Mouse (Mus musculus) testis, postnatal 14 days (tissue): ENCODE results near the gene Zfp110.
"Not testable (repeated sequence)": the region's sequence is repeated elsewhere in the genome, so short reads cannot be mapped to it uniquely, and the experiment has no call there.

Source experiments
- DNase-seq: peaks from one replicate; pipeline ENCODE4 v3.0.0; 2021; ENCODE audit warnings: low spot score

Gene Zfp110

GRCm38 (mm10) chr7:12834162-12835120, at the start of gene Zfp110:
Gene Zfp110 (plus strand): TSS chr7:12834761.
- DNase-seq: peak; percentile 89

GRCm38 (mm10) chr7:12787333-12787732, 47.2 kb upstream of the Zfp110 start:
- no peak for DNase-seq

GRCm38 (mm10) chr7:12788025-12788424, 46.5 kb upstream of the Zfp110 start:
- no peak for DNase-seq

GRCm38 (mm10) chr7:12792624-12793023, 41.9 kb upstream of the Zfp110 start:
- DNase-seq: not testable (repeated sequence)

- DNase-seq: no peak
Measured at GRCm38 (mm10) chr7:12797971-12798370, 36.6 kb upstream of the Zfp110 start.

GRCm38 (mm10) chr7:12799554-12799953, 35.0 kb upstream of the Zfp110 start:
- DNase-seq: no peak

- peak; percentile 81 for DNase-seq
Measured at GRCm38 (mm10) chr7:12802866-12803726, 31.5 kb upstream of the Zfp110 start, which contains the start of gene Zscan18. Gene Zscan18 (minus strand): TSS chr7:12803635.

- DNase-seq: no peak
Measured at GRCm38 (mm10) chr7:12803727-12804071, 30.9 kb upstream of the Zfp110 start.

- DNase-seq: no peak
Measured at GRCm38 (mm10) chr7:12815566-12815965, 19.0 kb upstream of the Zfp110 start.

GRCm38 (mm10) chr7:12818521-12819295, 15.9 kb upstream of the Zfp110 start, which contains the start of gene Zfp329:
Gene Zfp329 (minus strand): TSS chr7:12818858.
- DNase-seq: peak; percentile 89

- peak; percentile 18 for DNase-seq
Measured at GRCm38 (mm10) chr7:12835193-12835671, 671 bp downstream of the Zfp110 start.

GRCm38 (mm10) chr7:12835779-12836178, 1.2 kb downstream of the Zfp110 start:
- no peak for DNase-seq

GRCm38 (mm10) chr7:12874301-12874700, 39.7 kb downstream of the Zfp110 start:
- DNase-seq: no peak

GRCm38 (mm10) chr7:12880036-12880435, 45.5 kb downstream of the Zfp110 start:
- DNase-seq: no peak

- not testable (repeated sequence) for DNase-seq
Measured at GRCm38 (mm10) chr7:12880497-12880896, 45.9 kb downstream of the Zfp110 start.

GRCm38 (mm10) chr7:12880911-12881660, 46.5 kb downstream of the Zfp110 start, which contains the start of gene Zfp128:
Gene Zfp128 (plus strand): TSS chr7:12881177.
- DNase-seq: peak; percentile 93

GRCm38 (mm10) chr7:12886563-12887266, 52.2 kb downstream of the Zfp110 start:
- DNase-seq: no peak

- DNase-seq: no peak
Measured at GRCm38 (mm10) chr7:12887585-12887984, 53.0 kb downstream of the Zfp110 start.

GRCm38 (mm10) chr7:12890928-12891327, 56.4 kb downstream of the Zfp110 start:
- DNase-seq: no peak

GRCm38 (mm10) chr7:12891334-12891733, 56.8 kb downstream of the Zfp110 start:
- DNase-seq: no peak
